Mouse (Mus musculus): ENCODE results near the gene Kirrel3. TPM values are rescaled to one million over a fixed set of nuclear protein-coding genes. Genes with fewer than 3 reads are reported as not detected.

Gene Kirrel3
- total RNA-seq, 2 experiments from 2014 or later = not detected

DNA sequence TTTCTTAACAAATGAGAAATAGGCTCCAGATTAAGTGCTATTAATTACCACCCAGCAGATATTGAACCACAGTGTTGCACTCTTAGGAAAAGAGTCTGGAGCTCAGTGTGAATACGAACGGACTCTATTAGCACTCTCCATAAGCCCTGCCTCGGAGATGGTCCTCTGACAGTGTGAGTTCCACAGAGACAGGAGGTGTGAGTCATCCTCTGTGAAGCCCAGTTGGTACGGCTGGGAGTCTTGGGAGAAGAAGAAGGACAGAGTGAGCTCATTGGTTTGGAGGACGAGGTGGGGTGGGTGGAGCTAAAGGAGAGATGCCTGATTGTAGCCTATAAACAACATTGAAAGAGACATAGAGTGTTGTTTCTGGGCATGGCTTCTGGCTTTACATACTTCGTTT, 247.9 kb downstream of the Kirrel3 start:
- 0 out of 2 replicates have a peak, but pooled peaks have one; percentile 14 for ATAC-seq (replicated peaks; ENCODE audit: low FRiP score, poor library complexity, severe bottlenecking)

DNA sequence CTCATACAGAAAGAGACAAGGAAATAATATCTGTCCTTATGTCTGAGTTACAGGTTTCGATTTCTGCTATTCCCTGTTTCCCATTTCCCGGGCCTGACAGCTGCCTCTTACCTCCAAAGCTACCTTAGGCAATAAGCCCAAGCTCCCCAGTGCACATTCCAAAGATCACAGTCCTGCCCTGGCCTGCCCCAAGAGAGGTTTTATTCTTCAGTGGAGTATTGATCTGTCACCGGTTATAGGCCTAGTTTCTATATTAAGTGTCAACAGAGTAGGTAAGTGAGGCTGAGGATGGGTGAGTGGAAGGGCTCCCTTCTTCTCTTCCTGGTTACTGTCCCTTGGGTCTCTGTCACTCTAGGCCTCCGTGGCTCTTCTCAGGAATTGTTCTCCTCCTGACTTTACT, 249.3 kb downstream of the Kirrel3 start:
- no peak for ATAC-seq (replicated peaks; ENCODE audit: low FRiP score, poor library complexity, severe bottlenecking)

DNA sequence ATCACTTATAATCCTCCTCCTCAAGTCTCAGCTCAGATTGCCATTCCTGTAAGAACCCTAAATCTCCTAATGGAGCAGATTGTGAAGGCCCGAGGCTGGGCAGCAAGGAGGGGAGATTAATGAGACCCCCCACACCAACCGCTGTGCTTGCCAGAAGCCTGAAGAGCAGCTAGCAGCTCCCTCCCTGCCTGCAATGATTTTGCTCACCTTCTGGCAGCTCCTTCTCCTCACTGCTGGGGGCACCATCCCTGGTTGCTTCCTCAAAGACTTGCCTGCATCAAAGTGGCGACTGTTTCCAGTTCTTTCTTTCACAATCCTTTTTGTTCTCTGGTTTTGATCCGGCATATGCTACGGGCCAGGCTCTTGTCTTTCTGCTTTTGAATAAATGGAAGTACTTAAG, 253.7 kb downstream of the Kirrel3 start:
- ATAC-seq (replicated peaks; ENCODE audit: low FRiP score, poor library complexity, severe bottlenecking) = no peak

DNA sequence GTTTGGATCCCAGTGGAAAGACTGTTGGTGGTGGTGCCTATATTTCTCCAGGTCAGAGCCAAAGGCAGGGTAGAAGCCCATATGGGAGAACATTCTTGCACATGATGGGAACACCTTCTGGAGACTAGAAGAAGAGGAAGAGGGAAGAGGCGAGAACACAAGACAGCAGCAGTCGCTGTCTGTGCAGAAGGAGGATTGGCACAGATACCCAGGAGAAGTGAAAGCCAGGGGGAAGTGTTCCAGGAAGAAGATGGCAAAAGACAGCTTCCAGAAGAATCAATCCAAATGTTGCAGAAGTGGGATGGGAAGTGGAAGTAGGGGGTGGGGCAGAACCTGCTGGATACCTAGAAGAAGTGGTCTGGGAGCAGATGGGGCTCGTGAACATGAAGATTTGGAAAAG, 255.1 kb downstream of the Kirrel3 start:
- ATAC-seq (replicated peaks; ENCODE audit: low FRiP score, poor library complexity, severe bottlenecking) = no peak

DNA sequence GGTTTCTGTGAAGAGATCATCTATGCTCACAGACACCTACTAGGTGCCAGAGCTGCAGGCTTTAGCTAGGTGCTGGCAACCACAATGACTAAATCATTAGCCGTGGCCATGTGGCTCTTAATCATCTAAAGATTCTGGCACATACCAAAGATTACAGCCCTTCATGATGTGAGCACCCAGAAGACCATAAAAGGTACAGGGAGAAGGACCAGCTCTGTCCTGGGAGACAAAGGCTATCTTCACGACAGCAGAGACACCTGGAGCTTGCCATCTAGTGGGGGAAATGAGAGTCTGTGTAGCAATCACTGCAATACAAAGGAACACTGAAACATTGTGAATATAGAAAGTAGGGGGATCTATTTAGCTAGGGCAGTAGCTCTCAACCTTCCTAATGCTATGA, 262.3 kb downstream of the Kirrel3 start:
- no peak for ATAC-seq (replicated peaks; ENCODE audit: low FRiP score, poor library complexity, severe bottlenecking)

DNA sequence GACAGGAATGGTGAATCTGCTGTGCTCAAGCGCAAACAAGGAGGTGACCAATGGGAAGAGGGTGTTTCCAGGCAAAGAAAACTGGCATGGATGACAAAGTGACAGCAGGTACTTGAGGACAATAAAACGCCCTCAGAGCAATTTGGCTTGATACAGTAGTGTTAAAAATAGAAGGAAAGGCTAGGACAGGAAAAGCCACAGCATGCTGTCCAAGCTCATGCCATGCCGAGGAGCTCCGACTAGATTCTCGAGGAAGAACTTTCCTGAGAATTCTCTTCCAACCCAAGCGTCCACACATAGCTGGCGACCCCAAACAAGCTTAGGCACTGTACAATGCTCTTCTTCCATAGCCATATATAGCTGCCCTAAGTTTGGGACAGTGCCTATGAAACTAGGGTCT, 263.5 kb downstream of the Kirrel3 start:
- no peak for ATAC-seq (replicated peaks; ENCODE audit: low FRiP score, poor library complexity, severe bottlenecking)

DNA sequence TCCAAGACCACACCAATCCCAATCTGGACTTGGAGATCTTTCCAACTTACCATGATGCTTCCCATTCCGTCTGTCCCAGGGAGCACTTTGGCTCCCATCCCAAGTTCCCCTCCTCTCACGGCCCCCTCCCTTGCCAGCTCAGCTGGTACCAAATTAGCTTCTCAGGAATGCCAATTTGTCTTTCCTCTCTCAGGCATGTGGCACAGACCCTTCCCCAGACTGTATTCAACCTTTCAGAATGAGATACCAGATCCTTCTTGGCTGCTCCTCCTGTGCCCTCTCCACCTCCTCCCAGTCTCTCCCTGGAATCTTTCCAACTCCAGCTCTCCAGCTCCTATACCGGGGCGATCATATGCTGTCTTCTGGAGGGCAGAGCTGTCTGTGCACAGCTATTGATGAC, 264.2 kb downstream of the Kirrel3 start:
- no peak for ATAC-seq (replicated peaks; ENCODE audit: low FRiP score, poor library complexity, severe bottlenecking)

DNA sequence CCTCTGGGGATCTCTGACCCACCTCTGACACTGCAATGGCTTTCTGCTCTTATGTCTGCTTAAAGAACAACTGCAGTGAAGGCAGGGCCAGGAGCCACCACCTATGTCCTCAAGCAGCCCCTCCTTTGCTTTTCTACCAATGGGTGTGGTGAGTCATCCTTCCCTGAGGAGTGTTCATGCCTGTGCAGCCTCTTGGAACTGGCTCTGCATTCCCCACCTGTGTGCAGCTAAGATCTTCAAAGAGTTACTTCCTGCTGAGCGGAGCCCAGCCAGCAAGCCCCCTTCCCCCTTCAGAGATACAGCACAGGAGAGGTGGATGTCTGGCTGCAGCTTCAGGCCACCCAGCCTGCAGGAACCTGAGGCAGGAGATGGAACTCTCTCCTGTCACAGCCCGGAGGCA, 265.2 kb downstream of the Kirrel3 start:
- ATAC-seq (replicated peaks; ENCODE audit: low FRiP score, poor library complexity, severe bottlenecking) = no peak

DNA sequence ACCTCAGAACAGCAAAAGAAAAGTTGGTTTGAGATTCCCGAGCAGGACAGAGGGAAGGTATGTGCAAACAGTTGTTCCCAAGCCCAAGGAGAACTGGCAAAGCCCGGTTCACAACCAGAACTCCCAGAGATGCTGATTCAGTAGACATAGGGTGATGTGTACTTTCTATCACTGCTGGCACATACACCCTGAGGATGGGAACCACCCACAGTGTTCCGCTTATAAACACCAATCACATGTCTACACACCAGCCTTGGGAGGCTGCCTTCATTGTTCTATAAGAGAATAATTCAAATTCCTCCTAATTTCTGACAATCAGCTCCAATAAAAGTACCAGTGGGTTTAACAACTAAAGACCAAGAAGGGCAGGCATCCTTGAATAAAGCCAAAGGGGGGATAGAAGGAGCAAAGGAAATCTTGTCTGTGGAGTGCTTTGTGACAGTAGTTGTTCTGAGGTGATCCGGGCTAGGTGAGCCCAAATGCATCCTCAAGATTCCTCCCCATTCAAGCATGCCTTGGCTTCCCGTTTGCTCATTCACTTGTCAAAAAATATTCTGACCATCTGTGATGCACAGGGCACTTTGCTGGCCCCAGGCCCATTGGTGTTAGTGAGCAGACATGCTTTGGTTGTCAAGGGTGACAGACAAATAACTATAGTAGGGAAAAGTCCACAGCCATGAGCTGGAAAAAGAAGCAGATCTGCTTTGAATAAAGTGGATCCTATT, 266.5 kb downstream of the Kirrel3 start:
- ATAC-seq (replicated peaks; ENCODE audit: low FRiP score, poor library complexity, severe bottlenecking) = no peak

DNA sequence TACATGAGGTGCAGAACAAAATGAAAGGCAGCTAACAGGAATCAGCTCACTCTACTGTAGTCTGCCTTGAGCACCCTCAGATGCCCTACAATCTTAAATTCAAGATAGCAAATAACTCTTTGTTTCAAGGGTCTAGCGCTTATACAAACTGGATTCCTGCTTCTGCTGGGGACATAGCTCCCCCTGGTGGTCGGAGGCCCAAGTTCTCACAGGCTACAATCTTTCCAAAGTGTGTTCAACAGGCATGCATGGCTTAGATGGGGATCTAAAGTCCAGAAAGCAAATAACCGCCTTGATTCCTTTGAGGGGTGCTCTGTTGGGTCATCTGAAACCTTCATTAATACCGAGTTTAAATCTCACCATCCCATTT, 267.1 kb downstream of the Kirrel3 start:
- ATAC-seq (replicated peaks; ENCODE audit: low FRiP score, poor library complexity, severe bottlenecking) = no peak

DNA sequence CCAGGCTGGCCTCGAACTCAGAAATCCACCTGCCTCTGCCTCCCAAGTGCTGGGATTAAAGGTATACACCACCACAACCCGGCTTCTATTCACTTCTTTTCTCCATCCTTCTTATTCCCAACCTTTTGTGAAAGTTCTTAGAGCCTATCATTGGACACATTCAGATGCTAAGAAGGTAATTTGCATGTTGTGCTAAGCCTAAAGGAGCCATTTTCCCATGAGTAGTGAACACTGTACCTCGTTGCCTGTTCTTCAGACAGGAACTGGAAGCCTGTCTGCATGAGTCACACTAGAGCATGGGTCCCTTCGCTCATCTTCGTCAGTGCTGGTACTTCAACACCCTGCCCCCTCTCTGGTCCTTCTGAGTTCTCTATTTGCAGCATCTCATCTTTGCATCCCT, 268.2 kb downstream of the Kirrel3 start:
- ATAC-seq (replicated peaks; ENCODE audit: low FRiP score, poor library complexity, severe bottlenecking) = no peak

DNA sequence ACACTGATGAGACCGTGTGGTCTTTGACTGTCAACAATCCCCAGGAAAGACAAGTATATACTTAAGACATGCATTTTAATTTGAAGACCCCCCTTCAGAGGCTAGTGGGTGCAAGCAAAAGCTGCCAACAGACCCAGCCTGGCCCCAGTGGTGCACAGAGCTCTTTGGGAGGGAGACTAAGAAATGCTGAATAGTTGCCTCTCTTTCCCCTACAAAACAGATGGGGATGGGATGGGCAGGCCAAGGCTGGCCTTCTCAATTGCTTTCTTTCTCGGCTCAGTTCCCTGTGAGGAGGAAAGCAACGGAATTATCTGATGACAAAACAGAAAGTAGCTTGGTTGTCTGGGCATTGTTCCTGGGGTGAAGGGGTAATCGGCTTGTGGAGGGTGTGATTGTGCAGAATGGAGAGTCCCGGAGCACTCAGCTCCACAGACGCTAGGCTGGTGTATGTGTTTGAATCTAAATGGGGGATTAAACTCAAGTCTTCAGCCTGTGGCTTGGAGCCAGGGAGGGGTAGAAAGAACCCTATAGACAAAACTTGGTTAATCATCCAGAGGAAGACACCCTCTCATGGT, 268.9 kb downstream of the Kirrel3 start:
- ATAC-seq (replicated peaks; ENCODE audit: low FRiP score, poor library complexity, severe bottlenecking) = no peak

DNA sequence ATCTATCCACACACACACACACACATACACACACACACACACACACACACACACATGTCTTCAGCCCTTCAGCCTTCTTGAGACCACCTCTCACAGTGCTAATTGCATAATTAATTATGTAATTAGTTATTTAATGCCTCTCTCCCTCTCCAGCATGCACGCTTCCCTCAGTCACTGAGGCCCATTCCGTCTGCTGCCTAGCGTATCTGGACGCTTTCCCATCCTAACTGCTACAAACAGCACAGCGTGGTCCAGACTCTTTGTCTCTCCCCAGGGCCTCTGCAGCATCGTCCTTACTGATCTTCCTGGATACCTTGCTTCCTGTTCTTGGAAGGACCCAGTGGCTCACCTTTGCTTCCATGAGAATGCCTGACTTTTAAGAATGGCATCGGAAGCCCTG, 270.4 kb downstream of the Kirrel3 start:
- ATAC-seq (replicated peaks; ENCODE audit: low FRiP score, poor library complexity, severe bottlenecking) = no peak

DNA sequence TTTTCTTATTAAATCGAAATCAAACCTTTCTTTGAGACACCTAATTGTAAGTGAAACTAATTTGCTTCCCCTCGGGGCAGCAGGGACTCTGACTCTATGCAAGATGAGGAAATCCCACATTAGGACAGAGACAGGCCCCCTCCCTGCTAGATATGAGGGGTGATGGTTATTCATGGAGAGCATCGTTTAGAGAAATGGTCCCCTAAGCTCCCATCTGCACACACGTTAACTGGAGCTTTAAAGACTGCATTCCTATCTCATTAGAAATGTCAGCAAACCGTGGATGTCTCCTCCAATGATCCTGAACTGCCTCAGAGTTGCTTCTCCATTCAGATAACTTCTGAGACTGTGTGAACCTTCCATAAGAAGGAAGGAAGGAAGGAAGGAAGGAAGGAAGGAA, 273.2 kb downstream of the Kirrel3 start:
- no peak for ATAC-seq (replicated peaks; ENCODE audit: low FRiP score, poor library complexity, severe bottlenecking)

DNA sequence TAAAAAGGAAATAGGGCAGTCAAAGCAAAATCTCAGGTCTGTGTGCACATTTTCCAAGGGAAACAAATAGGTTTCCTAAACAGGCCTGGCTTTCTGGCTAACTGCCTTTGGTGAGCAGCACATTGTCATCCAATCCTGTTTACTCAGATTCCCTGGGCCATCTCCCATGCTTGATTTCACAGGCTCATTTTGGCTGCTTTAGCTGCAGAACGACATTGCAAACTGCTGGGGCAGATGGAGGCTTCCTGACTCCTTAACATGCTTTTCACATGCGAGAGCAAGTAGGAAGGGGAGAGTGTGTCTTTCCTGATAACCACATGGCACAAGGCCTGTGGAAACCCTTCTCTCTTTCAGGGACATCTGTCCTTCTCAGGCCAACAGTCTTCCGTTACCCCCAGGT, 274.8 kb downstream of the Kirrel3 start:
- no peak for ATAC-seq (replicated peaks; ENCODE audit: low FRiP score, poor library complexity, severe bottlenecking)

DNA sequence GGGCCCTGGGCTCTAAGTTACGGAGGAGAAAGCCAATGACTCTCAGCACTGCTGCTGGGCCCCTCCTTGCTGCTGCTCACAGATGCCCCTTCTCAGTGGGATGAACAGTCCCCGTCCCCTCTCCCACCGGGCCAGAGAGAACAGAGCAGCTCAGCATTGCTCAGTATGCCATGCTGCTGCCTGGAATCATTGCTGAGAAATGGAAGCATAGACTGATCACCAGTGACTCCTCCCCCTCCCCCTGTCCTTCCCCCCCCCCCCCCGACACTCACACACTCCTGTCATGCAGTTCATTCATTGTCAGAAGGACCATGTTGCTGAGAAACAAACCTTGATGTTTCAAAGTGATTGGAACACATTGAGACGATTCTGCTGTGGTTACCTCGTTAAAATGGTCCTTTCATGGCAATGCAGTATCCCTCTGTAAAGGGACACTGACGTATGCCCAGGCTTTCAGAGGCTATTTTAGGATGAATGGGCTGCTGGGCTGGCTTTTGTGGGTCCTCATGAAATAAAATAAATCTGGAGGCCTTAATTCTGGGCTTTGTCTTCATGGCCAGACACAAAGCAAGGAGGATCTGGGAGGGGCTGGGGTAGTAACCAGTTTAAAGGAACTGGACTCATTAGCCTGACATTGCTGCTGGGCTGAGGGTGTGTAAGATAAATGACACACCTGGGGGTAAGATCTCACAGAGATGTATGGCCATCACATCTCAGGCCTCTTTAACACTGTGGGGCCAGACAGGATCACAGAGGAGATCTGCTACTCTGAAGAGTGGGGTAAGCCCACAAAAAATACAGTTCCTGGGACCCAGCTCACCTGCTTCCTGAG, 281.3 kb downstream of the Kirrel3 start:
- ATAC-seq (replicated peaks; ENCODE audit: low FRiP score, poor library complexity, severe bottlenecking) = no peak

DNA sequence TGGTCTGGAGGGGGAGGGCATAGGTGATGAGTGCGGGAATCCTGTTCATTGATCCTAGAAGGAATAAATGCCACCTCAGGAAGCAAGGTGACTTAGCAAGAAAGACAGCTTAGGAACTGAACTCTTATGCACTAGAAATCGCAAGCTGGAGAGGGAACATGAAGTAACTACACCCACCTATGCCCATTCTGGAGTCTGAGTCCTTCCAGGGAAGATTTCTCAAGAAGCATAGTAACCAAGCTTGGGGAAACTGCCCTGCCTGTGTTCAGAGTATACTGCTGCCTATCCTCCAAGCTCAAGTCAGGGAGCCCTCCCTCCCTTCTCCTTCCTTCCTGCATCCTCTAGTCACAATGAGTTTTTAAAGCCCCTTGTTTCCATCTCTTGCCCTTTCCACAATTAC, 283.3 kb downstream of the Kirrel3 start:
- no peak for ATAC-seq (replicated peaks; ENCODE audit: low FRiP score, poor library complexity, severe bottlenecking)

DNA sequence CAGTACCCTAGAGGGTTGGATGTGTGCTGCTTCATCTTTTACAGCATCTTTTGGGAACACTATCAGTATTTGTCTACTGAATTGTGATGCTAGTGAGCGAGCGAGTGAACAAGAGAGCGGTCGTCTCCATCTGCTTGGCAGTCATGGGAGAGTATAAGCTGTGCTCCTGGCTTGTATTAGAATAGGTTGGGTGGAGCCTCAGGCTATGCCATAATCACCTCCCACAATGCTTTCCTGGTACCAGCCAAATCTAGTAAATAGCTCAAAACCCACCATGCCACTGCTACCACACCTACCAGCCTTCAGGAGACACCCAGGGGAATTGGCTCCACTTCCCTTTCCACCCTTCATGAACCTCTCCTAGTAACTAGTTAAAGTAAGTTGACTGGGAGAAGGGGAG, 285.3 kb downstream of the Kirrel3 start:
- ATAC-seq (replicated peaks; ENCODE audit: low FRiP score, poor library complexity, severe bottlenecking) = no peak

DNA sequence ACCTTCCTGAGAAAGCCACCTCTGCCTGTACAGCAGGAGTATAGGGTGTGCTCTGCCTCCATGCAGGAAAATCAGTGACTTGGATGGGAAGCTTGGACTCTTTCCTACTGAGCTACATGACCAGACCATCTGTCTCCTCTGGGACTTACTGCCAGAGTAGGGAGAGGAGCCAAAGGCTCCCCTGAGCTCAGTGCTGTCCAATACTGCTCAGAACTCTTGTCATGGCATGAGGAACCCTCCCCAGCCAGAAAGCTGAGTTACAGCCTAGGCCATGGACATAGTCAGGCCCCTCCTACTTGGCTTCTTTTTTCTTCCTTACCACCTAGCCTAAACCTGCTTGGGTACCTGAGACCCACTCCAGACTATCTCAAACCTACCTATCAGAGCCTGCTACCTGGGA, 285.7 kb downstream of the Kirrel3 start:
- ATAC-seq (replicated peaks; ENCODE audit: low FRiP score, poor library complexity, severe bottlenecking) = no peak

DNA sequence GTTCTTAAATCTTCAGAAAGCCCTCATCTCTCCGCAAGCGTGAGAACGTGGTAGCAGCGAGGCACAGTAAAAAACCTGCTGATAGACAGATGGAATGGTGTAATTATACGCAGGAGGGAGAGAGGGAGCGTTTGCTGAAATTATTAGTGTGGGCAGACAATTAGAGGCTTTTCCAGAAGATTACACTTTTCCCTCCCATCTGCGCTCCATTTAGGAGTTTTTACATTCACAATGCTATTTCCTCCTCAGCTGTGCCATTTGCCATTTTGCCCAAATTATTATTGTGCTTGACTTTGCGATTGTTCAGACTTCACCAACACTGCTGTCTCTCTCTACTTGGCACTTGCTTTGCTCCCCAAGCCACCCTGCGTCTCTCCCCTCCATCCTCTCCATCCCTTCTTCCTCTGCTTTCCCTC, 286.3 kb downstream of the Kirrel3 start:
- no peak for ATAC-seq (replicated peaks; ENCODE audit: low FRiP score, poor library complexity, severe bottlenecking)

DNA sequence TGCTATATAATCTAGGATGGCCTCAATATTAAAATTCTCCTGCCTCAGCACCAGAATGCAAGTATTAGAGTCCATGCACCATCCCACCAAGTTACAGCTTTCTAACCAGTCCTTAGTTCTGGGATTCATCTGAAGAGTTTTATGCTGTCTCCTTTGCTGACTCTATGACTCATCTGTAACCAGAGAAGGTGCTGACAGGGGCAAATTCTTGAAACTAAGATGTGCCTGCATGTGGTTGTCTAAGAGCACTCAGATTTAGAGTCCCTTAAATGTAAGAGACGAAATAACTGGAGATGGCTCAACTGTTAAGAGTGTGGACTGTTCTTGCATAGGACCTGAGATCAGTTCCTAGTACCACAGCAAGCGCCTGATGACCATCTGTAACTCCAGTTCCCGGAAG, 295.7 kb downstream of the Kirrel3 start:
- ATAC-seq (replicated peaks; ENCODE audit: low FRiP score, poor library complexity, severe bottlenecking) = no peak
